Mouse (Mus musculus) CD8-positive naive resting alpha-beta T cell, adult 2 months (primary cell): Measurements from ENCODE around the gene Lrrc47.
A peak's percentile ranks its signal among the peaks of the same experiment; 100 is the strongest.

Experiments
- DNase-seq, 2 experiments: peaks; one replicate each; pipeline ENCODE4 v3.0.0; 2022; ENCODE audit warnings: low read depth in 2 of 2, low spot score in 2 of 2

Gene Lrrc47

DNA sequence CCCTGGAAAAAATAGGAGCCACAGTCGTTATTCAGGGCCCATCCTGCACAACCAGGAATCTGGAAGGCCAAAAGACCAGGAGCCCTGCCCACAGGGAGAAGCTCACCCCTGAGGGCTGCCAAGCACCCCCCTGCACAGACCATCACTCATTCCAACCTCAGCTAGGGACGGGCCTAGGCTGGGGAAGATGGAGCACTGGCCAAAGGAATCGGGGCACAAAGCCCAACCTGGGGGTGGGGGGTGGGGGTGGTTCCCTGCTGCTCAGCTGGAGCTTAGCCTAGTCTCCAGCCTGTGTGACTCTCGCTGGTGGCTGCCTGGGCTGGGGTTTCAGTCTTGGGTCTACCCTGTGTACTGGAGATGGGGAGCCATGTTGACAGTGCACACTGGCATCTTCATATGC, 11.3 kb downstream of the Lrrc47 start:
- no peak for DNase-seq

DNA sequence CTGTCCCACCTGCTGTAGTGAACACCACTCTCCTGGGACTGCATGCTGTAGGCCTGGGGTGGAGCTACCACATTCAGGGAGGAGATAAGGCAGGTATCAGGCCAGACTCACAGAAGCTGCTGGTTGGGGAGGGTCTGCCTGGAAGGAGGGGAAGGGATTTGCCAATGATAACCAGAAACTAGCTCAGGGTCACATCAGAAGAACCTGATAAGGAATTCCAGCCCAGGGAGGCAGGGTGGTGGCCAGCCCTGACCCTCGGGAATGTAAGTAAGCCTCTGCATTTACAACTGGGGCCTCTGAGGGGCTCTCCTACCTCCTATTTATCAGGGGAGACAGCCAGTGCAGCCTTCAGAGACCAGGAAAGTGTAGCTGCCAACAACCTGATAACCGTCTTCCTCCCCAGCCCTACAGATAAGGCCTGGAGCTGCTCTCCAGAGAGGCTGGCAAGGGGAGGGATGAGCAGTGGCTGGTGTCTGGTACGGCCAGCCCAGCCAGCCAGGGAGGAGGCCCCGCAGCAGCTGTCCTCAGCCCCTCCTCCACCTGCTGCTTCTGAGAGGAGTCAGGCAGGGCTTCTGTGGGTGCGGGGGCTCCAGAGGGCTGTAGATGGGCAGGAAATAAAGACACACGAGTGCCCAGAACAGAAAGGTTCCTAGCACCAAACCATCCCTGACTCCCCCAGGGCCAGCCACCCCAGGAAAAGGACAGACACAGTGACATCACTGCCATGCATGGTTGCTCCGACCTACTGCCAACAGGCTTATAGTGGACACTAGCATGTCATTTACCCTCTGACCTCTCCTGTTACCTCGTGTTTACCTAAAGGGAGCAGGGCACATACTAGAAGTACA, 12.4 kb downstream of the Lrrc47 start:
- DNase-seq: no peak

- DNase-seq: no peak
Observed at GRCm38 (mm10) chr4:154024729-154025521, 13.4 kb downstream of the Lrrc47 start.

GRCm38 (mm10) chr4:154025641-154026440, 14.3 kb downstream of the Lrrc47 start, which contains the start of gene Smim1:
TSS of gene Smim1 (minus strand) at chr4:154026230.
- no peak for DNase-seq

DNA sequence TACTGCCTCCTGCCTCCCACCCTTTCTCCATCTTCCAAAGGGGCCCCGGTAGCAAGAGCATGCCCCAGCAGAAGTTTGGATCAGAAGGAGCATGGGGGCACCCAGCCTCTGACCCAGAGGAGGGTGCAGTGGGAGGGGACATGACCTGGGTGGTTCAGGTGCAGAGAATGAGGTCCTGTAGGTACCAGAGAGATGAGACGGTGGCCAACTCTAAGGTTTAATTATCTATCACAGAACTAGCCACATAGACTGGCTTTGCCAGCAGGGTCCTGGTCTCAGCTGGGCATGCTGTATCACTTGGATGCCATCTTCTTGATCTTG, 14.9 kb downstream of the Lrrc47 start:
- no peak for DNase-seq

GRCm38 (mm10) chr4:154028066-154028465, 16.5 kb downstream of the Lrrc47 start:
- no peak for DNase-seq

DNA sequence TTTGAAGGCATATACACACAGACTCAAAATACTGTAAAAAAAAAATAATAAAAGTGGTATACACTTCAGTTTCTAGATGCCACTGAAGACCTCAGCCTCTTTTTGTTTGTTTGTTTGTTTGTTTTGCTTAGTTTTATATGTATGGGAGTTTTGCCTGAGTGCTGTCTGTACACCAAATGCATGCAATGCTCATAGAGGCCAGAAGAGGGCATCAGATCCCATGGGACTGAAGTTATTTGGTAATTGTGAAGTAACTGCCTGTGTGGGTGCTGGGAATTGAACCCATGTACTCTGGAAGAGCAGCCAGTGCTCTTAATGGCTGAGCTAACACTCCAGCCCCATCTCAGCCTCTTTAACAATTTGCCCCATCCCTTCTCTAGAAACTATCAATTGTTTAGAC, 17.1 kb downstream of the Lrrc47 start:
- DNase-seq: no peak

DNA sequence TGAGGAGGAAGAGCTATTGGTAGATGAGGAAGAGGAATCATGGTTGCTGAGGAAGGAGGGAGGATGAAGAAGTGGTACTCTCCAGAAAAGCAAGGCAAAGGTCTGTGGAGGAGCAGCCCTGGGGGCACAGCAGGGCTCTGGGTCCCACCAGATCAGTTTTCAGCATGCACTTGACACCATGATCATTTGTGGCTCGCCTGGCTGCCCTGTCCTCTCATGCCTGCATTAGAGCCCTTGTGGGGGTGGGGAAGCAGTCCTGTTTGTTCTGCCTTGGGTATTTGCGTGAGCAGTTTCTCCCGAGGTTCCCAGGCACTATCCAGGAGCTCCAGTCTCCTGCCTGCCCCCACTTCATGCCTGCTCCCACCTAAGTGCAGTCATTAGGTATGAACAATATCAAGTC, 25.6 kb downstream of the Lrrc47 start:
- DNase-seq: no peak

DNA sequence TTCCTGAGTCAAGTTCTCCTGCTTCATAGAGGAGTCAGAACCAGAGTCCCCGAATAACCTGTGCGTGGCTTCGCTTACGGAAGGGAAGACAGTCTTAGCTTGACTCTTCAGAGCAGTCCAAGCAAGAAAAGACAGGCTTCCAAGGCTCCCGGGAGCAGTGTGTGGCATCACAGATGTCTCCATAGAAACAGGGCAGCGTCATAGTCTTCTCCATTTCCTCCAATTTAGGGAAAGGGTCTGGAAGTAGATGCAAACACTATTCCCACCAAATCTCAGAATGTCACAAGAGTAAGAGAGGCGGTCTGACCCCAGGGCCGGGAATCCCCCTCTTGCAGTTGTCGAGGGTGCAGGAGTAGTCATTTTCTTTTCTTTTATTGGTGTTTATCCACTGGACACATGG, 31.0 kb downstream of the Lrrc47 start, which contains the start of gene Ccdc27:
Gene Ccdc27, minus strand, starts transcription at position 101 of the 400 bp plus-strand sequence.
- DNase-seq: no peak

DNA sequence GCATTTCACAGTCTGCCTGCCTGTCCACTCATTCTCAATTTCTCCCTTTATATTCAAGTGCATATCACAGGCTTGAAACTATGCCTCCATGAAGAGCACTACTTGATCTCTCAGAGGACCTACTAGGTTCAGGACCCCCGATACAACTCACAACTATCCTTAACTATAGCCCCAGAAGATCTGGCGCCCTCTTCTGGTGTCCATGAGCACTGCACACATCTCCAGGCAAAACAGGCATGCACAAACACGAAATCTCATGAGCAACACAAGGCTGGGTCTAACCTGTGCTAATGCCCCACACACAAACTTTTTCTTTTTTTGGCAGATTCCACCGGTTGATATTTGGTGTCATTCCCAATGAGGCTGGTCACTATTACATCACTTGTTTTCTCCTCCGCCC, 34.3 kb downstream of the Lrrc47 start:
- no peak for DNase-seq

- no peak for DNase-seq
Observed at GRCm38 (mm10) chr4:154051401-154051800, 39.9 kb downstream of the Lrrc47 start.

DNA sequence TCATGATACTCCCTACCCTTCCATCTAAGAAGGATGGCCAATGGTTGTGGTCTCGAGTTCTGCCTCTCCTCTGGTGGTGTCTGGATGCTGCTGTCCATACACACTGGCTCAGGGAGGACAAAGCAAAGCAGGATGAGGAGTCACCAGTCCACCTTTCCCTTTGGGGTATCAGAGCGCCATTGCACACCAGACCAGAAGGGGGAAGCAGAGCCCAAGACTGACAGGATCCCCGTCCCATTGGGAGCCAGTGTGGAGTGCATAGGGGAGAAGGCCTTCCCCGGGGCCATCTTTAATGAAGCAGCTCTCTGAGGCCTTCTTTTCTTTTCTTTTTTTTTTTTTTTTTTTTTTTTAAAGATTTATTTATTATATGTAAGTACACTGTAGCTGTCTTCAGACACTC, 41.5 kb downstream of the Lrrc47 start:
- no peak for DNase-seq

DNA sequence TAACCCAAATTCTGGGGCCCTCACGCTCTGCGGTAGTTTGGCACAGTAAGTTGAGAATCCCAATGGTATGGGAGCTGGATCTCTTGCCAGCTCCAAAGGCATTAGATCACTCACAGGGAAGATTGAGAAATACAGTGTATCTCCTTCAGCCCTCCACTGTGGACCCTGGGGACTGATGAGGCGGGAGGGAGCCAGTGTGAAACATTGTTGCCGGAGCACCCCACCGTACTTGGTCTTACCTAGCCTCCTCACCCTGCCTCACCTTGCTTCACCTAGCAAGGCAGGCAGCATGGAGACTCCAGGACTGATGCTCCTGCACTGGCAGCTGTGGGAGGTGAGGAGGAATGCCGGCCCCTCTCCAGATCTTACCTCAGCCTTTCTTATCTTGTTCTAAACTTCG, 44.0 kb downstream of the Lrrc47 start:
- no peak for DNase-seq

- DNase-seq: no peak
Observed at GRCm38 (mm10) chr4:154056046-154056445, 44.5 kb downstream of the Lrrc47 start.

DNA sequence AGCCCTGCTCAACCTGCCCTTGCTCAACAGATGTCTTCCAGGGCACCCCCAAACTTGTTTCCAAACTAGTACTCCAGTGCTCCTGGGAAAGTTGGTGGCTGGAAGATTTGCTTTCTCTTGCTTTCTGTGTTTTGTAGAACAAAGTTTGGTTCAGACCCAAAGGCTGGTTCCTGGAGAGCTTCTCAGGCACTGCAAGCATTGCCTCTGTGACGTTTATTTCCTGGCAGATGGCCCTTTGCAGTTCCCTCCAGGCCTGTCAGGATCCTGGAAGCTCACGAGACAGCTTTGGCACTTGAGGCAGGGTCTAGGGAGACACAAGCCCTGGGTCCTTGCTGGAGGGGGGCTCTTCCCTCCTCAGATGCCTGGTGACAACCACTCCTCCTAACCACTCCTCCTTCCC, 45.1 kb downstream of the Lrrc47 start:
- no peak for DNase-seq

DNA sequence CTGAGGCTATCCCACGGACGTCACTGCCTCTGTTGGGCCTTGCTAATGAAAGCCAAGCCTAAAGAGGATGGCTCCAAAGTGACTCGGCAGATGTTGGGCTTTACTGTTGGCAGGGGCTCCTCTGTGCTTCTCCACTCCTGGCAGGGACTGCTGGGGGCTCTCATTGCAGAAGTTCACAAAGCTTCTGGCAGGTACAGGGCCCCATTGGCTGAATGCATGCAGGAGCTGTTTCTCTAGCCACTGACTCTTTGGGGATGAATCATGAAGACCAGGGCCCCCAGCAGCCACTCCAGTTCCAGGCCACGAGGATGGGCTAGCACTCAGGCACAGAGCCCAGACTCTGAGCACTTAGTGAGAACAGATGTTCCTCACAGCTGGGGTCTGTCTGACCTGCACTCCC, 46.2 kb downstream of the Lrrc47 start:
- DNase-seq: no peak

DNA sequence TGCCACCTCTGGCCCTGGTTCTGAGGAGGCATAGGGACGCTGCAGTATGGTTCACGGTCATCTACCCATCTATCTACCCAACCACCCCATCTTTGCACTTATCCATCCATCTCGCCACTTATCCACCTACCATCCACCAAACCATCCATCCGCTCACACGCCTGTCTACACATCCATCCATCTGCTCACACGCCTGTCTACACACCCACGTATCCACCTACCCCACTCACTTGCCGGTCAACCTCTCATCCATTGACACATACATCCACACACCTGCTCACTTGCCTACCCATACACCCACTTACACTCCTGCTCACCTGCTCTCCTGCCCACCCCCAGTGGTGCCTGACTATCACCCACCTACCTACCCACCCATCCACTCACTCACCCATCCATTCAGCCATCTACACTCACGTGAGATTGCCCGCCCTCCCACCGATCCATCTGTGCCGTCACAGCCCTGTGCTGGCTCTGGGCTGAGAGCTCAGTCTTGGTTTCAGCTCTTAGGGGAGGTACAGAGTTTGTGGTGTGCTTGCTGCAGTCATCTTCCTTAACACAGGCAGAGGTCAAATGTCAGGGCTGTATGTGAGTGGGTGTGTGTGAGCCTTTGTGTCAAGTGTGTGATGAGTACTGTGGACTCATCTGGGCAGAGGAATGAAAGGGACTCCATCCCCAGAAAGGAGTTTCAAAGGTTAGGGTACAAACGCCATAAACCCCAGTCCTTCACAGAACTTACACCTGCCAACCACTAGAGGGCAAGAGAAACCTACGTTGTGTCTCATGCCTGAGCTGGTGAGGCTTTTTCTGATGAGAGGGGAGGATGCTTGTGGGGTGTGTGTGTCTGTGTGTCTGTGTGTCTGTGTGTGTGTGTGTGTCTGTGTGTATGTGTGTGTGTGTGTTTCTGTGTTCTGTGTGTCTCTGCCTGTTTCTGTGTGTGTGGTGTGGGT, 53.6 kb downstream of the Lrrc47 start:
- peak in 1 of 2 experiments; percentile 2 for DNase-seq

DNA sequence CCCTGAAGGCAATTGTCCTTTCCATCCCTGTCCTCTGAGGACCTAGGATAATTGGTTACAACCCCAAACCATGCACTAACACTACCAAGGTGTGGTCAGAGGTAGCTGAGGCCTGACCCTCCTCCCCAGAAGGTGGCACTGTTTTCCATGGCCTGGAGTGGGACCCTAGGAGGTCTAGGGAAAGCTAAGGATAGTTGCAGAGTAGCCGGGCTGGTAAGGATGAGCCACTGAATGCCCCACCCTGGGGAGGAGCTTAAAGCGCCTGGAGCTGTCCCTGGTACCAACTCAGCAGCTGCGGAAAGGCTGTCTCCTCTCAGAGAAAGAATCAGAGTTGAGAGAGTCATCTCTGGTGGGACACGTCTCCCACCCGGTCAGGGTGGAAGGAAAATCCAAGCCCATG, 59.4 kb downstream of the Lrrc47 start:
- DNase-seq: no peak
